In the genomic region with DNA sequence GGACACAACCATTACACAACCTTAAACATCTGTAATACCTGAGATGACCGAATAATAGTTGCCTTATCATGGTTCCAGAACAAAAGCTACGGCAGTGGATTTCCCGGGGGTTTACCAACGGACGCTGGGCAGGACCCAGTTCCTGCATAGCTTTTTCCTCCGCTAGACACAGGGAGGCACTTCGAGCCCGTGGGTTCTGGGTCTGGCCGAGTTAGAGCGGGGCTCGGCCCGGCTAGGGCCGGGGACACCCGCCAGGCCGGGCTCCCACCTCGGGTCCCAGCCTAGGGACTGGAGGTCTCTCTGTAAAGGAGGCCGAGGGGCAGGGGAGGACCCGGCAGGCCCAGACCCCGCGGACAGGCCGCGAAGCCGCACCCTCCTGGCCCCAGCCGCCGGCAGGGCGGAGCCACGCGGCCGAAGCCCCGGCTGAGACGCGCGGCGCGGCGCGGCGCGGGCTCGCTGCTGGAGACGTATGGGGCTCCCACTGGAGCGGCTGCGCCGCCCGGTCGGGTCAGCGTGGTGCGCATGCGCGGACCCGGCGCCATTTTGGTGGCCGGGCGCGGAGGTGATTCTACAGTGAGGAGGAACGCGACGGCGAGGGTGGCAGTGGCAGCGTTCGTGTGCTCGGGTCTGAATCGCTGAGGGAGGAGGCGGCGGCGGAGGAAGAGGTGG, we compare ENCODE assay signal across 1 mouse cellular context.
TF ChIP-seq lines count a peak whose summit lies in the region.

A gene (minus strand): TSS at position 434 of the 669 bp plus-strand sequence.
A gene (plus strand): TSS at position 483 of the 669 bp plus-strand sequence.

TF ChIP-seq in MEL, 35 proteins besides CTCF, POLR2A, EP300 and RAD21 (continued from another document):
- TF ChIP-seq HCFC1 (IDR thresholded peaks at IDR 0.05; ENCODE audit: low read depth, low read length) (peak; percentile 66), TBP (IDR thresholded peaks at IDR 0.05; ENCODE audit: low read depth, low read length) (no peak), SIN3A (IDR thresholded peaks at IDR 0.05; ENCODE audit: low read length) (peak; percentile 72), UBTF (IDR thresholded peaks at IDR 0.05; ENCODE audit: borderline replicate concordance, insufficient read depth, low read depth, low read length) (0 out of 2 replicates have a peak, but pooled peaks have one; percentile 79), MYC (IDR thresholded peaks at IDR 0.05; ENCODE audit: low read depth, low read length) (0 out of 2 replicates have a peak, but pooled peaks have one; percentile 55), TCF12 (IDR thresholded peaks at IDR 0.05; ENCODE audit: low read depth, low read length) (peak; percentile 52), ZNF384 (IDR thresholded peaks at IDR 0.05; ENCODE audit: low read depth, low read length) (no peak), ZMIZ1 (IDR thresholded peaks at IDR 0.05; ENCODE audit: low read depth, low read length) (peak; percentile 90), MAFK (IDR thresholded peaks at IDR 0.05; ENCODE audit: borderline replicate concordance, low read depth, low read length) (no peak), CHD1 (IDR thresholded peaks at IDR 0.05; ENCODE audit: low read depth, low read length) (peak; percentile 85)
